Mouse (Mus musculus) frontal cortex, postnatal 25 days (tissue): ENCODE measurements around the gene Taf9b.
"Not testable (repeated sequence)": the region's sequence is repeated elsewhere in the genome, so short reads cannot be mapped to it uniquely, and the experiment has no call there.

Source experiments
- DNase-seq, 2 experiments: peaks; one replicate each; pipeline ENCODE4 v3.0.0; 2022; ENCODE audit warnings: low spot score in 2 of 2

Gene Taf9b

DNA sequence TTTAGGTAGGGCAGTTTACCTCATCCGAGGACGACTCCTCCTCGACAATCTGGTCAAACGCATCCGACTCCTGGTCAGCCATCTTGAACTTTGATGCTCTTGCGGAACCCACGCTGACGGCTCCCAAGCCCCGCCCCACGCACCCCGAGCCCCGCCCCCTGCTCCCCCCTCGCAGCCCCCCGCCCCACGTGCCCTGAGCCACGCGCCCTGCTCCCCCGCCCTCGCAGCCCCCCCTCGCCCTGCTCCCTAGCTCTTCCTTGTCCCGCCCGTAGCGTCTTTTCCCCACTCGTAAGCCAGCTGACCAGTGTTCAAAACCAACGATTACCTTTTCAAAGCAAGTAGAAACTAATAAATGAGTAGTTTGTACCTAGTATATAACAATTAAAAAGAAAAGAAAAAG is at the start of gene Taf9b:
TSS of gene Taf9b (minus strand) at position 101 of the 400 bp plus-strand sequence.
- no peak for DNase-seq

DNA sequence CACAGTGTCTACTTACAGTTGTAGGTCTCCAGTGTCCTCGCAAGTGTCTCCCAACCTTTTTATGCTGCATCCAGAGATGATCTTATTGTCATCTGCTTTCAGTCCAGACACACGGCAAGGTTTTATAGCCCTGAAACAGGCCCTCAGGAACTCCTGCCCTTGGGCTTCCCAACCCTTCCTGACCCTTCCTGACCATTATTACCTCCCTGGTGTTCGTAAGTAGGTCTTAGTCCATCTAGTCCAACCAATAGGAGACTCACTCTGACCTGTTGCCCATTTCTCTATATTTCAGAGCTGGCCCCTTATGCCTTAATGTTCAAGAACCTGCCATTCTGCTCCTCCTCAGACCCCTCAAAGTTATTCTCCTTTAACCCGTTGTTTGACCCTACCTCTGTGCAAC is 34.3 kb upstream of the Taf9b start, which contains the start of gene Fnd3c2:
TSS of gene Fnd3c2 (minus strand) at position 101 of the 400 bp plus-strand sequence.
- DNase-seq, result no peak

DNA sequence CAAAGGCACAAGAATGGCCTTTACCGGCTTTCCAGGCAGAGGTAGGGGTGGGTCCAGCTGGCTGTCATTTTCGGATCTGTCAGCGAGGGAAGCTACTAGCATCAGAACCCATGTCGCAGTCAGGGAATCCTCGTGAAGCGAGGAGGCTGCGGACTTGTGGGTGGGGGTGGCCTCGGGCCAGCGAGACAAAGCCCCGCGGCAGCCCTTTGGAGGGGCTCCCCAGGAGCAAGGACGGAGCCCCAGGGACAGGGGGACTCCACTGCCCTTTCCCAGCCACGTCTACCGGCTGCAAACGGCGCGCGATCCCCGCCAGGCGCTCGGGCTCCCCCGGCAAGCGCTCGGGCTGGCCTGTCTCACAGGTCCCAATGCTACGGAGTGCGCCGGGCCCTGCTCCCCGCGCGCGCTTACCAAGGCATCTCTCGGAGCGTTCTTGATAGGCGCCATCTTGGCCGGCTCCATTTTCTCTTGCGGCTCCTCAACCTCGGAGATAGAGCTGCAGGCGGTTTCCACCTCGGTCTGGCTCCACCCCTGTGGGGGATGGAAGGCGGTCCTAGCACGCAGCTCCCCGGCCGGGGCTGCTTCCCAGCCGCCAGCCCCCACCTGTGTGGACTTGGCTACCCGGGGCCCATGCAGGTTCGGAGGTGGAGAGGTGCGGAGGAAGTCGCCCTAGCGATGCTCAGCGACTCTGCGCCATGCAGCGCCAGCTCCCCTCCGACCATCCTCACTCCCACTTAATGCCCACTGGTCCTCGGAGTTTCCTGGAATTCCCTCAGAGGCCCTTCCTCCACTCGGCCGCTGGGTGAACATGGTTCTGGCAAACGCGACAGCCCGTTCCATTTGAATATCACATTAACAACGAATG is 1.6 kb downstream of the Taf9b start:
- peak; percentile 41 to 59 for DNase-seq

DNA sequence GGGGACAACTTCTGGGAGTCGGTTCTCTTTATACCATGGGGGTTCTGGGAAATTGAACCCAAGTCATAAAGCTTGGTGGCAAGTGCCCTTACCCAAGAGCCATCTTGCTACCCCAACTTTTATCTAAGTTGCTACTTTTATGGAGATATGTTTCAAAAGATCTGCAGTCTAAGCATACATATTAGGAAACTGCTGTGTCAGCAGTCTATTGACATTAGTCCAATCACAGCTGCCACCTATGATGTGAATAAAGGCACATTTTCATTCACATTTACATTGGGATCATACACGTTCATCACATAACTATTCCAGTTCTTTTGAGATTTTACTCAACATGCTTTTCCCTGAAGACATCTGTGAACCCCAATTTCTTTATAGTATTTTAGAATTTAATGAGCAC is 11.9 kb downstream of the Taf9b start:
- no peak for DNase-seq

DNA sequence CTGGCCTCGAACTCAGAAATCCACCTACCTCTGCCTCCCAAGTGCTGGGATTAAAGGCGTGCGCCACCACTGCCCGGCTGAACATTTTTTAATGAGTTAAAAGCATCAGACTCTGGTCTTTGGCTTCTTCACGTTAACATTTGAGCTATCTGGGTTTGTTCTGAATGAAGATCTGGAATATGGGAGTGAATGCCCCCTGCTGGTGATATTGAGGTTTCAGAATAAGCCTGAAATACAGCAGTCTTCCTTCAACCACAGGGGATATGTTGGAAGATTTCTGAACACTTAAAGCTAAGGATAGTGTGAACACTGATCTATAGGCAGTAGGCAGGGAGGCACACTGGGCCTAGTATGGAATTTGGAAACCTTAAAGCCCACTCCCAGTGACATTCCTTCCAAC is 22.1 kb downstream of the Taf9b start:
- DNase-seq, result no peak

DNA sequence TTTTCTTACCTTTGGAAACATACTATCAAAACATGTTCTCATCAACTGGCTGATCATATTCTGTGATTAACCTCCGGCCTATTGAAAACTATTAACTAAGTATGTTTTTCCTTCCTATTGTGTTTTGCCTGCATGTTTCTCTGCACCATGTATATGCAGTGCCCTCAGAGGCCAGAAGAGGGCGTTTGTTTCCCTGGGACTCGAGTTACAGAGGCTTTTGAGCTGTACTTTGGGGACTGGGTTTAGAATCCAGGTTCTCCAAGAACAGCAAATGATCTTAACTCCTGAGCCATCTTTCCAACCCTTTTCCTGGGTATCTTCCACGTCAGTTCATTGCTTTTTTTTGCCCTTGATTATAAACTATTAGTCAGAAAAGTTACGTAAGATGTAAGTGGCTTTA is 23.6 kb downstream of the Taf9b start:
- DNase-seq, result no peak

DNA sequence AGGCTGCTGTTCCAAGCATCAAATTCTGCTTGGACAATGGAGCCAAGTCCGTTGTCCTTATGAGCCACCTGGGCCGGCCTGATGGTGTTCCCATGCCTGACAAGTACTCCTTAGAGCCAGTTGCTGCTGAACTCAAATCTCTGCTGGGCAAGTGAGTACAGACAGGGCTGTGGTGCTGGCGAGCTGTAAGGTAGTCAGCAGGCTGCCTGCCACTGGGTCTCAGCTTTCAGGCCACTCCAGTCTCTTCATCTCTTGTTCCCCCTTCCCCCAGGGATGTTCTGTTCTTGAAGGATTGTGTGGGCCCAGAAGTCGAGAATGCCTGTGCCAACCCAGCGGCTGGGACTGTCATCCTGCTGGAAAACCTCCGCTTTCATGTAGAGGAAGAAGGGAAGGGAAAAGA is 26.6 kb downstream of the Taf9b start:
- not testable (repeated sequence) for DNase-seq

DNA sequence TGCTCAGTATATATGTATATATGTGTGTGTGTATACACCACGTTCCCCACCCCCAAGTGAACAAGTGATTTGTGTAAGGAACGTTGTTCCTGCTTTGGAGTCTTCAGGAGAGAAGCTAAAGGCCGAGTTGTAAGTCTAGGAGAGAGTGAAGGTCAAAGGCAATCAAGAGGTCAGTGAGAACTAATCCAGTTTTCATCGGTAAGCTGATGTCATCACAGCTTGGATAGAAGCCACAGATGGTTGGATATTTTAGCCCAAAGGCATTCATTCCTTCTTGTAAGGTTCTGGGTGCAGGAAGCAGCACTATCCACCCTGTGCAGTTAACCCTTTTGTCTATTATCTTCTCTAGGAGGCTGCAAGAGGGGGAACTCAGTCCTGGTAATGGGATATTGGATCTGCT is 30.9 kb downstream of the Taf9b start:
- no peak for DNase-seq

DNA sequence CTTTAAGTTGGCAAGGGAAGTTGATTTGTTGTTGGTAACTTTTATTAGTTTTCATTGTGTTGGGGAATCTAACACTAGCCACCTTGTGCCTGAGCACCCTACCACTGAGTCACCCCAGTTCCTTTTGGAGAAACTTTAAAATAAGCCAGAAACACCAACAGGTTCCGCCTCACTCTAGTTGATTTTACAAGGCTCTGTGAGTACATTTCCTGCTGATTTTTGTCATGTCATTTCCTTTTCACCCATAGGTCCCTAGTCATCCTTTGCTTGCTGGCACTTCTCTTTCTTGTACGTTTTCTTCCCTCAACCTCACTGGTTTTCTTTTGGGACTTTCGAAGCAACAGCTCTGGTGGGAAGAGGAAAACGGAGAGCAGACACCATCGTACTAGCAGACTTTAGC is 31.6 kb downstream of the Taf9b start:
- no peak for DNase-seq

DNA sequence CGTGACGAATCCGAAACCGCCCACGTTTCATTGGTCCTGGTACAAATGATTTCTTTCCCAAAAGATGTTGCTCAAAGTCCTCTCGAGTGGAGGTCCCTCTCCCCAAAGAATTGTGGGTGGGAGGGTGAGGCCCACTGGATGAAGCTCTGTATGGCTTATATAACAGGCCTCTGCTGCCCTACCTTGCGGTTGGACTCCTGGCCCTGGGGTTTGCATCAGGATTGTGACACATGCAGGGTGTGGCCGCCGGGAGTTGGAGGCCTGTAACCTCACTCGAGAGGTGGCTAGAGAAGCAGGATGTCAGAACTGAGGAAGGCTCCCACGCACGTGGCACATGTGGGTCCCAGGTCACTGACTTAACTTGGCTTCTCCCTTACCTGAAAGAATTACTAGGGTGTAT is 33.2 kb downstream of the Taf9b start:
- peak in 1 of 2 experiments; percentile 3 for DNase-seq

DNA sequence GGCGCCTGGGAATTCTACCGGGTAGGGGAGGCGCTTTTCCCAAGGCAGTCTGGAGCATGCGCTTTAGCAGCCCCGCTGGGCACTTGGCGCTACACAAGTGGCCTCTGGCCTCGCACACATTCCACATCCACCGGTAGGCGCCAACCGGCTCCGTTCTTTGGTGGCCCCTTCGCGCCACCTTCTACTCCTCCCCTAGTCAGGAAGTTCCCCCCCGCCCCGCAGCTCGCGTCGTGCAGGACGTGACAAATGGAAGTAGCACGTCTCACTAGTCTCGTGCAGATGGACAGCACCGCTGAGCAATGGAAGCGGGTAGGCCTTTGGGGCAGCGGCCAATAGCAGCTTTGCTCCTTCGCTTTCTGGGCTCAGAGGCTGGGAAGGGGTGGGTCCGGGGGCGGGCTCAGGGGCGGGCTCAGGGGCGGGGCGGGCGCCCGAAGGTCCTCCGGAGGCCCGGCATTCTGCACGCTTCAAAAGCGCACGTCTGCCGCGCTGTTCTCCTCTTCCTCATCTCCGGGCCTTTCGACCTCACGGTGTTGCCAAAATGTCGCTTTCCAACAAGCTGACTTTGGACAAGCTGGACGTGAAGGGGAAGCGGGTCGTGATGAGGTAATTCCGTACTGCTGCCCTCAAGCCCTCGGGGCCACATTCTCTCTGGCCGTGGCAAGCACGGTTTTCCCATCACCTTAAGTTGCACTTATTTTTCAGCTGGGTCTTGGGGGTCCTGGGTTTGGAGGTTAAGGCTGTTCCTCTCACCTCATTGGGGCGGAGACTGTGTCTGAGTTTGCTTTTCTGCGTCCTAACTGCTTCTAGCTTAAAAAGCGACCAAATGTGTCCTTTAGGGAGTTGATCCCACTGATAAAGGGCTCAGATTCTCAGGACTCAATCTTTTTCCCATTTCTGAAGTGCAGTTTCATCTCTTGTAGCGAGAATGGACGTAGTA is 34.0 kb downstream of the Taf9b start, which contains the start of gene Pgk1:
TSS of gene Pgk1 (plus strand) at position 388 of the 937 bp plus-strand sequence.
- peak; percentile 64 to 75 for DNase-seq

DNA sequence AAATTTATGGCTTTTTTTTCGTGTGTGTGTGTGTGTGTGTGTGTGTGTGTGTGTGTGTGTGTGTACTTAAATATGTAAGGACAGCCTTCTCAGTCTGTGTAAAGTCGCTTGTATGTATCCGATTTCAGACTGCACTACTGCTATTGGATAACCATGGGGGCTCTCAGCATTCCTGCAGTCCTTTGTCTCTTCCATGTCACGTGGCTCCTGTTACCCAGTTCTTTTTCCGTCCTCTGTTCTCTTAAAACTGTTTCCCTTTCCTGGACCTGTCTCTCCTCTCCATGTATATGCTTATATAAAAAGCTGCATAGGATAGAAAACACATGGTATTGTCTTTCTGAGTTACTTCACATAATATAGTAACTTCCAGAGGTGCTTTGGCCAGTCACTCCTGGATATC is 35.3 kb downstream of the Taf9b start:
- no peak for DNase-seq

DNA sequence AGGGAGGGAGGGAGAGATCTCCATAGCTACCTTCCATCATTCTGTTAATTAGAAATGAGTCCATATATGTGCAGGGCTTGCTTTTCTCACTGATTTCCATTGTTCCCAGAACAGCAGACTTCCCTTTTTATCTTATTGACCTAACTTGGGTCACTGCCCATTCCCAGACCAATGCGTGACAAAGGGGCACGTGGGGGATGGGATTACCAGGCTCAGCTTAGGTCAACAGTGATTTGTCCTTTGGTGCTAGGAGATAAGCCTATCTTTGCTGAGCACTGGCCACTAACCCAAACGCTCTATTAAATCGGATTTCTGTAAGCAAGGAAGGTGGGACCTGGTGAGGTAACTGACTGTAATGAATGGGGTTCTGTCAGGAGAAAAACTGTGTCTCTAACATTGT is 36.7 kb downstream of the Taf9b start:
- DNase-seq, result no peak

DNA sequence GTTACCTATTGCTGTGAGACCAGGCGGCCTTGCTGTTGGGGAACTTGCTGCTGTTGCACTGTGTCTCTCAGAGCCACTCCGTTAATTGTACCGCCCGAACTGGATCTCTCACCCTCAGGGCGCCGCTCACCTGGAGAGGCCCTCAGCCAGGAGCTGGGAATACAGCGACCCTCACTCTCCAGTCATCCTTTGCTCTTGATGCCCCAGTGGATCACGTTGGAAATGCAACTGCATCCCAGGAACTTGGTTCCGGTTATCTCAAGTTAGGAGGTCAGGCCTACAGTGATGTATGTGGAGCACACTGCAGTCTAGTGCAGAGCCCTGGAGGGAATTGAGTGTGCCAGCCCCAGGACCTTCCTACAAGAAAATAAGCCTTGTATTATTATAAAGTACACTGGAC is 44.6 kb downstream of the Taf9b start:
- no peak for DNase-seq

DNA sequence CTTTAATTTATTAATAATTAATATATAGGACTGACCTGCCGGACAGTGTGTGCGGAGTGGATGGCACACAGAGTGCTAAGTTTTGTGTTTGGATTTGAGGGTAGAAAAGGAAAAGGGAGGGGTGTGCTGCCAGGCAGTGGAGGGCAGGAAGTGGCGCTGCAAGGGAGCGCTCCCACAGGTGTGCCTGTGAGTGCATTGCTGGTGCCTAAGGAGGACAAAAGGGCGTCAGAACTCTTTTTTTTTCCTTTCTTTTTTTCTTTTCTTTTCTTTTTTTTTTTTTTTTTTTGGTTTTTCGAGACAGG is 49.2 kb downstream of the Taf9b start:
- no peak for DNase-seq

DNA sequence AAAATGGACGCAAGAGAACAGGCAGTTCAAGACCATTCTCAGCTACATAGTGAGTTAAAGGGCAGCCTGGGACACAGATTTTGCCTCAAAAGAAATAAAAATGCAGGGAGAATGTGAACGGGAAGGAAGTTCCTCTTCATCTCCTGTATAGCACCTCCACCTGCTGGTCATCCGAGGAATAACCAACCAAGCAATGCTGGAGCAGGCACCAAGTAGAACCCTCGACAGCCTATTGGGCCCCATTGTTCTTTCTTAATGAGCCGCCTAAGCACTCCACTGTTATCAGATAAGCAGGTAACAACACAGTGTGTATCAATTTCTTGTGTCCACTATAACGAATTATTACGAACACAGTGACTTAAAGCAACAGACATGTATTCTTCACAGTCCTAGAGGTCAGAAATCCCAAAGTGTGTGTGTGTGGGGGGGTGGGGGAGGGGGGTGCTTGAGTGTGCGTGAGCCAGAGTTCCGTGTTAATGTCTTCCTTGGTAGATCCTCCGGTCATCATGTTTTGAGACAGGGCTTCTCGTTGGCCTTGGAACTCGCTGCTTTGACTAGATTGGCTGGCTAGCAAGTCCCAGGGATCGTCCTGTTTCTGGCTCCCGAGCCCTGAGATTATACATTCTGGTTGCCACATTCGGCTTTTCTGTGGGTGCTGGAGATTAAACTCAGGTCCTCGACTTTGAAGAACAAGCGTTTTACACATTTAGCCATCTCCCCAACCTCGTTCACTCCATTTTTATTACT is 49.7 kb downstream of the Taf9b start:
- peak; percentile 44 to 56 for DNase-seq

DNA sequence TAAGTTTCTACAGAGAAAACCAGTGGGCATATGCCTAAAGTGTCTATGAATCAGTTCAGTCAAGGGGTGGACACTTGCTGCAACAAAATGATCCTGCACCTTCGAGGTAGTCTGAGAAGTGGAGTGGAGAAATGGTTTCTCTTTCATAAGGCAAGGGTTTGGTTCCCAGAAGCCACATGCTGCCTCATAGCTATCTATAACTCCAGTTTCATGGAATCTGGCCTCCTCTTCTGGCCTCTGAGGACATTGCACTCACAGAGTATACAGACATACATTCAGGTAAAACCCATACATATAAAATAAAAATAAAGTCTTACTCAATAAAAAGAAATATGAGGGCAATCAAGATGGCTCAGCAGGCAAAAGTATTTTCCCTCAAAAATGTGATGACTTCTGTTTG is 55.9 kb downstream of the Taf9b start:
- no peak for DNase-seq

DNA sequence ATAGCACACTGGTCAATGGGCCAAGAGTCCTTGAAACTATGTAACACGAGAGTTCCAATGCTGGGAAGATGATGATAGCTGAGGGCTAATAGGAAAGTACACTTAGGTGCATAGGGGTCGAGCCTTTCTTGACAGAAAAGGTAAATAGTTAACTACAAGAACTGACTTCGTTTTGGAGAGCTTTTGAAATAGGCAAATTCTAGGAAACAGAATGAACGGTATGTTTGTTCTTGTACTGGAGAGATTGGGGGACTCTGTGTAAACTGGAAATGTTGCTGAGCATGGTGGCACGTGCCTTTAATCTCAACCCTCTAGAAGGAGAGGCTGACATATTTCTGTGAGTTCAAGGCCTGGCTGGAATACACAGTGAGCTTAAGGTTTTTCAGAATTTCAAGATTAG is 56.4 kb downstream of the Taf9b start:
- no peak for DNase-seq

DNA sequence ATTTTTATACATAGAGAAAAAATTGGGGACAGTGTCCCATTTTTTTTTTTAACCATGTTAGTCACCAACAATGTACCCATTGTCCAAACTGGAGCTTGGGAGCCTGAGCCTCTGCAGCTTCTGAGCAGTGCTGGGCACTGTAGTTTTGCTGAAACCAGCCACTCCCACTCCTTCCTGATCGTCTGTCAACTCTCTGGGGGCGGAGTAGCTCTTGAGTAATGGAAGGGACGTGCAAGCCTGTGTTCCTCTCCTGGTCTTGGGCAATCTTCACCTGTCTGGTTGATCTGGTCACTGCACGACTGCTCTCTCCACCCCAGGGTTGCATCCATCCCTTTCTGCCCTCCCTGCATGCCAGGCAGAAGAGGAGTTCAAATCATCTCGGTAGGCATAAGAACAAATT is 57.0 kb downstream of the Taf9b start:
- no peak for DNase-seq
